Mouse (Mus musculus) myocyte (in vitro differentiated cells): Measurements from ENCODE around the gene Tbc1d17.

ENCODE experiments used
- CEBPB ChIP-seq: IDR thresholded peaks from 2 replicates; pipeline ENCODE4 v1.6.1; 2011; ENCODE audit warnings: mild to moderate bottlenecking, moderate library complexity; ENCODE audit not compliant: poor library complexity, insufficient read depth, severe bottlenecking
- MAX ChIP-seq: IDR thresholded peaks from one replicate; pipeline ENCODE4 v1.6.1; 2011; ENCODE audit warnings: low read depth, mild to moderate bottlenecking, control low read depth
- POLR2A ChIP-seq: IDR thresholded peaks from one replicate; pipeline ENCODE4 v1.6.1; 2011; ENCODE audit warnings: low read depth, mild to moderate bottlenecking, control low read depth, moderate library complexity; ENCODE audit not compliant: insufficient read length
- REST ChIP-seq: IDR thresholded peaks from one replicate; pipeline ENCODE4 v1.6.1; 2011; ENCODE audit warnings: mild to moderate bottlenecking, control low read depth, moderate library complexity; ENCODE audit not compliant: insufficient read depth, insufficient read length
- TCF12 ChIP-seq: IDR thresholded peaks from one replicate; pipeline ENCODE4 v1.6.1; 2011; ENCODE audit warnings: mild to moderate bottlenecking, control low read depth; ENCODE audit not compliant: poor library complexity, insufficient read depth, severe bottlenecking

- TF ChIP-seq POLR2A (no peak), MAX (no peak), REST (no peak), TCF12 (no peak), CEBPB (no peak)
Measured at GRCm38 (mm10) chr7:44847772-44848171, 1.1 kb downstream of the Tbc1d17 start.
